Mouse (Mus musculus) right cerebral cortex, adult 2 months (tissue): ENCODE results near the gene Tmod3.
A peak's percentile ranks its signal among the peaks of the same experiment; 100 is the strongest.
"Not testable (repeated sequence)": the region's sequence is repeated elsewhere in the genome, so short reads cannot be mapped to it uniquely, and the experiment has no call there.

Experiments used
- DNase-seq, 2 experiments: peaks; one replicate each; pipeline ENCODE4 v3.0.0; 2021 to 2022; ENCODE audit warnings: low spot score in 2 of 2

Gene Tmod3

GRCm38 (mm10) chr9:75495945-75496344, 63.5 kb downstream of the Tmod3 start:
- no peak for DNase-seq

- no peak for DNase-seq
Observed at GRCm38 (mm10) chr9:75494407-75495005, 65.0 kb downstream of the Tmod3 start.

GRCm38 (mm10) chr9:75488255-75488654, 71.2 kb downstream of the Tmod3 start:
- not testable (repeated sequence) for DNase-seq

- no peak for DNase-seq
Observed at GRCm38 (mm10) chr9:75485231-75485630, 74.2 kb downstream of the Tmod3 start.

GRCm38 (mm10) chr9:75480536-75481075, 78.9 kb downstream of the Tmod3 start:
- peak in 1 of 2 experiments; percentile 16 for DNase-seq

GRCm38 (mm10) chr9:75479106-75479725, 80.2 kb downstream of the Tmod3 start:
- peak; percentile 23 to 43 for DNase-seq

- DNase-seq: no peak
Observed at GRCm38 (mm10) chr9:75477212-75477611, 82.2 kb downstream of the Tmod3 start.

- DNase-seq: no peak
Observed at GRCm38 (mm10) chr9:75468297-75468696, 91.2 kb downstream of the Tmod3 start.

GRCm38 (mm10) chr9:75467581-75467980, 91.9 kb downstream of the Tmod3 start:
- DNase-seq: no peak

- no peak for DNase-seq
Observed at GRCm38 (mm10) chr9:75466641-75467040, 92.8 kb downstream of the Tmod3 start.

- peak; percentile 31 to 45 for DNase-seq
Observed at GRCm38 (mm10) chr9:75465856-75466255, 93.6 kb downstream of the Tmod3 start.

GRCm38 (mm10) chr9:75463050-75463660, 96.3 kb downstream of the Tmod3 start:
- no peak for DNase-seq

GRCm38 (mm10) chr9:75455684-75456083, 103.8 kb downstream of the Tmod3 start:
- no peak for DNase-seq

GRCm38 (mm10) chr9:75453994-75454393, 105.5 kb downstream of the Tmod3 start:
- DNase-seq: no peak

GRCm38 (mm10) chr9:75448021-75448420, 111.4 kb downstream of the Tmod3 start:
- no peak for DNase-seq
